Mouse (Mus musculus): ENCODE data around the gene Sirt4. TPM values are rescaled to one million over a fixed set of nuclear protein-coding genes. Genes with fewer than 3 reads are reported as not detected.
"Not testable (repeated sequence)": the region's sequence is repeated elsewhere in the genome, so short reads cannot be mapped to it uniquely, and the experiment has no call there.

Sirt4 gene
- total RNA-seq, 2 experiments from 2014 or later, result 0.60 to 3.1 TPM

- peak; percentile 45 for ATAC-seq (replicated peaks; ENCODE audit: low FRiP score, poor library complexity, severe bottlenecking)
These were observed 9.0 kb downstream of the Sirt4 start for GRCm38 (mm10) chr5:115475337-115476106.

GRCm38 (mm10) chr5:115474174-115474828, 10.2 kb downstream of the Sirt4 start:
- ATAC-seq (replicated peaks; ENCODE audit: low FRiP score, poor library complexity, severe bottlenecking), result no peak

GRCm38 (mm10) chr5:115473191-115473590, 11.3 kb downstream of the Sirt4 start:
- no peak for ATAC-seq (replicated peaks; ENCODE audit: low FRiP score, poor library complexity, severe bottlenecking)

- ATAC-seq (replicated peaks; ENCODE audit: low FRiP score, poor library complexity, severe bottlenecking), result peak; percentile 69
These were observed 13.6 kb downstream of the Sirt4 start for GRCm38 (mm10) chr5:115470766-115471531.

GRCm38 (mm10) chr5:115469791-115470190, 14.7 kb downstream of the Sirt4 start:
- no peak for ATAC-seq (replicated peaks; ENCODE audit: low FRiP score, poor library complexity, severe bottlenecking)

- no peak for ATAC-seq (replicated peaks; ENCODE audit: low FRiP score, poor library complexity, severe bottlenecking)
These were observed 18.7 kb downstream of the Sirt4 start, which contains the start of gene Pla2g1b for GRCm38 (mm10) chr5:115465642-115466420. Gene Pla2g1b (plus strand): TSS chr5:115466262.

- no peak for ATAC-seq (replicated peaks; ENCODE audit: low FRiP score, poor library complexity, severe bottlenecking)
These were observed 20.0 kb downstream of the Sirt4 start for GRCm38 (mm10) chr5:115464408-115465115.

- ATAC-seq (replicated peaks; ENCODE audit: low FRiP score, poor library complexity, severe bottlenecking), result no peak
These were observed 25.6 kb downstream of the Sirt4 start for GRCm38 (mm10) chr5:115458918-115459317.

- ATAC-seq (replicated peaks; ENCODE audit: low FRiP score, poor library complexity, severe bottlenecking), result no peak
These were observed 28.7 kb downstream of the Sirt4 start for GRCm38 (mm10) chr5:115455838-115456237.

- ATAC-seq (replicated peaks; ENCODE audit: low FRiP score, poor library complexity, severe bottlenecking), result no peak
These were observed 30.0 kb downstream of the Sirt4 start for GRCm38 (mm10) chr5:115454422-115455090.

GRCm38 (mm10) chr5:115450410-115451317, 33.9 kb downstream of the Sirt4 start:
- ATAC-seq (replicated peaks; ENCODE audit: low FRiP score, poor library complexity, severe bottlenecking), result no peak

GRCm38 (mm10) chr5:115449247-115449646, 35.3 kb downstream of the Sirt4 start:
- no peak for ATAC-seq (replicated peaks; ENCODE audit: low FRiP score, poor library complexity, severe bottlenecking)

GRCm38 (mm10) chr5:115447108-115447507, 37.4 kb downstream of the Sirt4 start:
- no peak for ATAC-seq (replicated peaks; ENCODE audit: low FRiP score, poor library complexity, severe bottlenecking)

GRCm38 (mm10) chr5:115444130-115444529, 40.4 kb downstream of the Sirt4 start:
- no peak for ATAC-seq (replicated peaks; ENCODE audit: low FRiP score, poor library complexity, severe bottlenecking)

GRCm38 (mm10) chr5:115442663-115443062, 41.9 kb downstream of the Sirt4 start:
- ATAC-seq (replicated peaks; ENCODE audit: low FRiP score, poor library complexity, severe bottlenecking), result not testable (repeated sequence)

- peak; percentile 74 for ATAC-seq (replicated peaks; ENCODE audit: low FRiP score, poor library complexity, severe bottlenecking)
These were observed 43.2 kb downstream of the Sirt4 start for GRCm38 (mm10) chr5:115441205-115441849.

GRCm38 (mm10) chr5:115438667-115439066, 45.9 kb downstream of the Sirt4 start:
- no peak for ATAC-seq (replicated peaks; ENCODE audit: low FRiP score, poor library complexity, severe bottlenecking)
